Mouse (Mus musculus): ENCODE data around the gene Gm4778. TPM values are rescaled to one million over a fixed set of nuclear protein-coding genes. Genes with fewer than 3 reads are reported as not detected.

Gm4778 gene
- polyA plus RNA-seq (2017; shearing (Covaris generic)), result not detected

GRCm38 (mm10) chr3:94263736-94264135, at the start of gene Gm4778:
Gm4778 (plus strand) TSS chr3:94264036.

GRCm38 (mm10) chr3:94309633-94310363, 46.0 kb downstream of the Gm4778 start, which contains the start of gene Them4:
Them4 (plus strand) TSS chr3:94310089.

Other genes starting within 250 kb of the Gm4778 start
- not detected for gene Gm9125, start 209.2 kb upstream of the Gm4778 start, polyA plus RNA-seq (2017; shearing (Covaris generic))
- gene Gm10697, start 191.4 kb upstream of the Gm4778 start, polyA plus RNA-seq (2017; shearing (Covaris generic)), result not detected
- not detected for gene Gm10696, start 85.8 kb upstream of the Gm4778 start, polyA plus RNA-seq (2017; shearing (Covaris generic))
- not detected for gene Gm5286, start 67.3 kb upstream of the Gm4778 start, polyA plus RNA-seq (2017; shearing (Covaris generic))
- gene Them4, start 46.1 kb downstream of the Gm4778 start, polyA plus RNA-seq (2017; shearing (Covaris generic)), result 9.0 TPM
- gene Them5, start 78.1 kb downstream of the Gm4778 start, polyA plus RNA-seq (2017; shearing (Covaris generic)), result not detected
- 0.23 TPM for gene C2cd4d, start 98.4 kb downstream of the Gm4778 start, polyA plus RNA-seq (2017; shearing (Covaris generic))
- 6.5 TPM for gene Rorc, start 108.8 kb downstream of the Gm4778 start, polyA plus RNA-seq (2017; shearing (Covaris generic))
- gene Lingo4, start 134.5 kb downstream of the Gm4778 start, polyA plus RNA-seq (2017; shearing (Covaris generic)), result 0.10 TPM
- 9.2 TPM for gene Tdrkh, start 149.2 kb downstream of the Gm4778 start, polyA plus RNA-seq (2017; shearing (Covaris generic))
- gene Mrpl9, start 179.3 kb downstream of the Gm4778 start, polyA plus RNA-seq (2017; shearing (Covaris generic)), result 58.3 TPM
- 0.96 TPM for gene Oaz3, start 179.9 kb downstream of the Gm4778 start, polyA plus RNA-seq (2017; shearing (Covaris generic))
- gene Celf3, start 214.3 kb downstream of the Gm4778 start, polyA plus RNA-seq (2017; shearing (Covaris generic)), result 0.68 TPM
- not detected for gene Riiad1, start 216.3 kb downstream of the Gm4778 start, polyA plus RNA-seq (2017; shearing (Covaris generic))